In the genomic region with DNA sequence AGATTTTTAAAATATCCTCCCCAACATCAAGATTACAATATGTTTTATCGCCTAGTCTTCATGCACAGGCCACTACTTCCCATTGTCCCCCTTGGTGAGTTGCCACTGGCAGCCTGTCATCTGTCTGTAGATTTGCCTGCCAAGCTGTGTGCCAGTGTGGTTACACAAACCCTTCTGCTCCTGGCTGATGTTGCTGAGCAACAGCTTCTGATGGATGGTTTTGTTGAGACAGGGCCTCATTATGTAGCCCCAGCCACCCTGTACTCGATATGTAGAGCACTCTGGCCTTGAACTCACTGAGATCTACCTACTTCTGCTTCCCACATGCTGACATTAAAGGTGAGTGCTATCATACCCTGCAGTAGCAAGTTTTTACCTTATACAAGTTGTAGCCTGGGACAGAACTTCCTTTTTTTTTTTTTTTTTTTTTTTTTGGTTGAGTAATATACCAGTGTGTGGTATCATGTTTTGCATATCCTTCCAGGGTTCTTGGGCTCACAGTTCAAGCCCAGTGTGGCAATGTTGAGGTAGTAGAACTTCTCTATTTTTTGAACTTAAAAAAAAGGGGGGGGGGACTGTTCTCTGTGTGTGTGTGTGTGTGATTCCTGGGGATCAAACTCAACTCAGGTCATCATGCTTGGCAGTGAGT, we compare ENCODE assay signal across 13 mouse cellular contexts. TPM values are rescaled to one million over a fixed set of nuclear protein-coding genes. Genes with fewer than 3 reads are reported as not detected.
A peak's percentile ranks its signal among the peaks of the same experiment; 100 is the strongest.
DNase-seq lines count a peak whose midpoint lies in the region; ATAC-seq and TF ChIP-seq lines count a peak whose summit lies in the region.
"Had no signal": no experiment of that assay in that cellular context is flagged by ENCODE, and none has a peak within 500 bp of the region (broad histone marks: within the 10 kb centered on the region; RNA-seq: fewer than 3 reads in every experiment).

No protein-coding gene starts in this region.

- 0 out of 2 replicates have a peak, but pooled peaks cover 5% of the 10 kb centered on the region for H3K4me1 ChIP-seq in liver, embryonic 15.5 days (replicated peaks)
- no peaks in the 10 kb centered on the region for H3K4me1 ChIP-seq in midbrain, embryonic 15.5 days
- H3K4me1 ChIP-seq in neural tube, embryonic 15.5 days, result no peaks in the 10 kb centered on the region

- peaks cover 36% of the 10 kb centered on the region for H3K36me3 ChIP-seq in liver, embryonic 15.5 days (replicated peaks)
- H3K36me3 ChIP-seq in midbrain, embryonic 15.5 days (replicated peaks), result peaks cover 16% of the 10 kb centered on the region
- H3K36me3 ChIP-seq in neural tube, embryonic 15.5 days, result peaks cover 31% of the 10 kb centered on the region

- H3K27ac ChIP-seq in liver, embryonic 15.5 days (replicated peaks), result peak overlapping the region; percentile 51; the same call in 1 of the 2 replicates
- H3K27ac ChIP-seq in midbrain, embryonic 15.5 days, result no peak overlapping the region
- H3K27ac ChIP-seq in neural tube, embryonic 15.5 days (replicated peaks), result no peak overlapping the region

- H3K9me3 ChIP-seq in liver, embryonic 15.5 days (replicated peaks), result no peaks in the 10 kb centered on the region
- no peaks in the 10 kb centered on the region for H3K9me3 ChIP-seq in midbrain, embryonic 15.5 days
- no peaks in the 10 kb centered on the region for H3K9me3 ChIP-seq in neural tube, embryonic 15.5 days (replicated peaks)

- no peak overlapping the region for H3K9ac ChIP-seq in liver, embryonic 15.5 days
- H3K9ac ChIP-seq in midbrain, embryonic 15.5 days, result no peak overlapping the region
- H3K9ac ChIP-seq in neural tube, embryonic 15.5 days (replicated peaks), result no peak overlapping the region

- 53% methylated on average over 2 of the region's 2 CpGs for WGBS in liver, embryonic 15.5 days (ENCODE audit: insufficient replicate concordance)
- WGBS in midbrain, embryonic 15.5 days, result 88% methylated on average over 2 of the region's 2 CpGs
- WGBS in neural tube, embryonic 15.5 days, result 63% methylated on average over 2 of the region's 2 CpGs

- no peak overlapping the region for H3K4me2 ChIP-seq in liver, embryonic 15.5 days
- H3K4me2 ChIP-seq in midbrain, embryonic 15.5 days, result no peak overlapping the region
- no peak overlapping the region for H3K4me2 ChIP-seq in neural tube, embryonic 15.5 days

- no peak for ATAC-seq in liver, embryonic 15.5 days (ENCODE audit: insufficient read depth)
- 0 out of 2 replicates have a peak, but pooled peaks have one; percentile 39 for ATAC-seq in midbrain, embryonic 15.5 days (replicated peaks)
- ATAC-seq in neural tube, embryonic 15.5 days (ENCODE audit: low FRiP score), result no peak
- ATAC-seq: inflammation-experienced regulatory T-cells, adult 6 months had no signal

- no peak for TF ChIP-seq POLR2A in brain, embryonic 14.5 days (IDR thresholded peaks at IDR 0.05; ENCODE audit: borderline replicate concordance, extremely low read depth, insufficient read depth, insufficient read length, poor library complexity, severe bottlenecking)

- DNase-seq in adrenal gland, adult 2 months, result peak; percentile 49
- no peak for DNase-seq in adrenal gland, adult 18-20 months (ENCODE audit: low spot score in 2 of 2)
- no peak for DNase-seq in liver
- DNase-seq in brain, embryonic 14.5 days (ENCODE audit: low read depth), result peak; percentile 69
- no peak for DNase-seq in ovary, postnatal 36 days (ENCODE audit: low spot score)
- DNase-seq: right cerebral cortex, postnatal 14 days had no signal

- no peak for TF ChIP-seq CTCF in brain, embryonic 14.5 days (IDR thresholded peaks at IDR 0.05; ENCODE audit: borderline replicate concordance, extremely low read depth, insufficient read depth, insufficient read length)

- no peaks in the 10 kb centered on the region for H3K27me3 ChIP-seq in liver, embryonic 15.5 days
- H3K27me3 ChIP-seq in midbrain, embryonic 15.5 days (replicated peaks), result no peaks in the 10 kb centered on the region
- no peaks in the 10 kb centered on the region for H3K27me3 ChIP-seq in neural tube, embryonic 15.5 days (replicated peaks)

- no peak overlapping the region for H3K4me3 ChIP-seq in liver, embryonic 15.5 days (replicated peaks)
- no peak overlapping the region for H3K4me3 ChIP-seq in midbrain, embryonic 15.5 days
- H3K4me3 ChIP-seq in neural tube, embryonic 15.5 days (replicated peaks), result no peak overlapping the region

RNA-seq across cellular contexts. Expression of a gene that starts 5.8 kb away (rescaled TPM):
- total RNA-seq in adrenal gland, adult 2 months (2021), result not detected
- 0.17 TPM in 1 of 2 replicates, not detected in the other for polyA plus RNA-seq in adrenal gland, adult 2 months (2012; rRNA removed)
- not detected for total RNA-seq in adrenal gland, adult 18-20 months (2021)
- polyA plus RNA-seq in liver, embryonic 15.5 days (2015; fragmentation: Nextera tagmentation; extraction: Ambion mirVana), result 0.26 and 0.33 TPM in 2 replicates
- 0.09 and 0.14 TPM in 2 replicates for polyA plus RNA-seq in brain, embryonic 14.5 days (2012; rRNA removed)
- polyA plus RNA-seq in midbrain, embryonic 15.5 days (2015; fragmentation: Nextera tagmentation; extraction: Ambion mirVana), result not detected in 2 replicates
- polyA plus RNA-seq in neural tube, embryonic 15.5 days (2015; fragmentation: Nextera tagmentation; extraction: Ambion mirVana), result 0.70 TPM in 1 of 2 replicates, not detected in the other
- total RNA-seq: gastrocnemius, adult 8-10 months had no signal
- polyA plus RNA-seq: limb, embryonic 11.5 days had no signal

RNA-seq across cellular contexts. Expression of a gene that starts 22.7 kb away (rescaled TPM):
- 10 to 100 TPM; 61.7 to 79.3 TPM for total RNA-seq in adrenal gland, adult 2 months (2021)
- 16.2 and 16.9 TPM in 2 replicates for polyA plus RNA-seq in adrenal gland, adult 2 months (2012; rRNA removed)
- total RNA-seq in adrenal gland, adult 18-20 months (2021), result 10 to 100 TPM; 51.2 to 69.1 TPM
- polyA plus RNA-seq in liver, embryonic 15.5 days (2015; fragmentation: Nextera tagmentation; extraction: Ambion mirVana), result 66.4 and 69.7 TPM in 2 replicates
- 90.8 and 92.0 TPM in 2 replicates for polyA plus RNA-seq in brain, embryonic 14.5 days (2012; rRNA removed)
- polyA plus RNA-seq in midbrain, embryonic 15.5 days (2015; fragmentation: Nextera tagmentation; extraction: Ambion mirVana), result 88.8 and 91.6 TPM in 2 replicates
- polyA plus RNA-seq in neural tube, embryonic 15.5 days (2015; fragmentation: Nextera tagmentation; extraction: Ambion mirVana), result 76.7 and 96.5 TPM in 2 replicates

RNA-seq across cellular contexts. Expression of a gene that starts 29.0 kb away (rescaled TPM):
- total RNA-seq in adrenal gland, adult 2 months (2021), result not detected
- 0.07 TPM in 1 of 2 replicates, not detected in the other for polyA plus RNA-seq in adrenal gland, adult 2 months (2012; rRNA removed)
- total RNA-seq in adrenal gland, adult 18-20 months (2021), result not detected
- not detected in 2 replicates for polyA plus RNA-seq in liver, embryonic 15.5 days (2015; fragmentation: Nextera tagmentation; extraction: Ambion mirVana)
- polyA plus RNA-seq in brain, embryonic 14.5 days (2012; rRNA removed), result not detected in 2 replicates
- not detected in 2 replicates for polyA plus RNA-seq in midbrain, embryonic 15.5 days (2015; fragmentation: Nextera tagmentation; extraction: Ambion mirVana)
- polyA plus RNA-seq in neural tube, embryonic 15.5 days (2015; fragmentation: Nextera tagmentation; extraction: Ambion mirVana), result not detected in 2 replicates
- total RNA-seq: gastrocnemius, adult 8-10 months had no signal
- polyA plus RNA-seq: cortical plate, adult 2 months; limb, embryonic 11.5 days had no signal

RNA-seq across cellular contexts. Expression of a gene that starts 29.8 kb away (rescaled TPM):
- total RNA-seq in adrenal gland, adult 2 months (2021), result not detected
- polyA plus RNA-seq in adrenal gland, adult 2 months (2012; rRNA removed), result not detected in 2 replicates
- not detected for total RNA-seq in adrenal gland, adult 18-20 months (2021)
- not detected in 2 replicates for polyA plus RNA-seq in liver, embryonic 15.5 days (2015; fragmentation: Nextera tagmentation; extraction: Ambion mirVana)
- polyA plus RNA-seq in brain, embryonic 14.5 days (2012; rRNA removed), result not detected in 2 replicates
- polyA plus RNA-seq in midbrain, embryonic 15.5 days (2015; fragmentation: Nextera tagmentation; extraction: Ambion mirVana), result not detected in 2 replicates
- polyA plus RNA-seq in neural tube, embryonic 15.5 days (2015; fragmentation: Nextera tagmentation; extraction: Ambion mirVana), result not detected in 2 replicates
- total RNA-seq: gastrocnemius, adult 8-10 months had no signal
- polyA plus RNA-seq: cortical plate, adult 2 months; inflammation-experienced regulatory T-cells, adult 6 months; limb, embryonic 11.5 days had no signal

RNA-seq across cellular contexts. Expression of a gene that starts 35.9 kb away (rescaled TPM):
- total RNA-seq in adrenal gland, adult 2 months (2021), result 10 to 100 TPM; 58.6 to 63.8 TPM
- polyA plus RNA-seq in adrenal gland, adult 2 months (2012; rRNA removed), result 21.0 and 23.3 TPM in 2 replicates
- total RNA-seq in adrenal gland, adult 18-20 months (2021), result 10 to 100 TPM; 48.6 to 71.9 TPM
- 32.2 and 33.9 TPM in 2 replicates for polyA plus RNA-seq in liver, embryonic 15.5 days (2015; fragmentation: Nextera tagmentation; extraction: Ambion mirVana)
- polyA plus RNA-seq in brain, embryonic 14.5 days (2012; rRNA removed), result 89.1 and 103 TPM in 2 replicates
- 112 and 115 TPM in 2 replicates for polyA plus RNA-seq in midbrain, embryonic 15.5 days (2015; fragmentation: Nextera tagmentation; extraction: Ambion mirVana)
- 78.7 and 86.4 TPM in 2 replicates for polyA plus RNA-seq in neural tube, embryonic 15.5 days (2015; fragmentation: Nextera tagmentation; extraction: Ambion mirVana)

Comparison
In these comparisons a context has a peak if more than half of its experiments do, and no peak if none do; other contexts are left out.
1. DNase-seq: peak in adrenal gland, adult 2 months (single experiment) and brain, embryonic 14.5 days (single experiment); none in adrenal gland, adult 18-20 months (0 of 2), liver (single experiment) and ovary, postnatal 36 days (single experiment).